Mouse (Mus musculus): ENCODE measurements around the gene Gpr135.

DNA sequence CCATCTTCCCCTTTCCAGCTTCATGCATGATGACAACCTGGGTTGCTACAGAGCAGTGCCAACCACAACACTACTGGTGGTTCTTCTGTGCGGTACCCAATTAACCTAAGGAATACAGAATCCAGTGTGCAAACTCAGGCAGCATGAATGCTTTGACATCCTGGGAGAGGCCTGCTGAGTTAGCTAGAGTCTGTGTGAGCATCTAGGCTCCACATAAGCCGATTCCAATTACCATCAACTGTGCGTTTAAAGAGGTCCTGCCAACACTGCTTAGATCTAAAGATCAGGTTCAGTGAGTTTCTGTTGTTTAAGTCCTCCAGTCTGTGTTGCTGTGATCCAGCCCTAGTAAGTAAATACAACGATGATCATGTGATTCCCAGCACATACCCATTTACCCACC, 50.6 kb downstream of the Gpr135 start:
- TF ChIP-seq CTCF (conservative IDR thresholded peaks at IDR 0.05 in 1 of 2, IDR thresholded peaks at IDR 0.05 in 1 of 2; ENCODE audit: low read depth in 2 of 2, low read length in 2 of 2), result no peak
- TF ChIP-seq ZMIZ1 (IDR thresholded peaks at IDR 0.05; ENCODE audit: low read depth, low read length), result no peak
- no peak for TF ChIP-seq POLR2AphosphoS2 (IDR thresholded peaks at IDR 0.05; ENCODE audit: low read depth, low read length)
- TF ChIP-seq POLR2A (IDR thresholded peaks at IDR 0.05; ENCODE audit: low read depth, low read length), result no peak

Measured in CH12.LX (cell line).